Mouse (Mus musculus) lung, postnatal 0 days (tissue): ENCODE measurements around the gene Slc6a2.

Experiments
- CTCF ChIP-seq: IDR thresholded peaks from 2 replicates; pipeline ENCODE4 v1.5.1; 2016; ENCODE audit warnings: antibody characterized with exemption, mild to moderate bottlenecking
- EP300 ChIP-seq: IDR thresholded peaks from 2 replicates; pipeline ENCODE4 v1.6.1; 2016; ENCODE audit warnings: antibody characterized with exemption, mild to moderate bottlenecking, control low read depth

GRCm38 (mm10) chr8:92976656-92977055 is 16.8 kb downstream of the Slc6a2 start:
- TF ChIP-seq CTCF (no peak), EP300 (no peak)
